Mouse (Mus musculus): ENCODE results near the gene Bcl6.

Bcl6 gene

DNA sequence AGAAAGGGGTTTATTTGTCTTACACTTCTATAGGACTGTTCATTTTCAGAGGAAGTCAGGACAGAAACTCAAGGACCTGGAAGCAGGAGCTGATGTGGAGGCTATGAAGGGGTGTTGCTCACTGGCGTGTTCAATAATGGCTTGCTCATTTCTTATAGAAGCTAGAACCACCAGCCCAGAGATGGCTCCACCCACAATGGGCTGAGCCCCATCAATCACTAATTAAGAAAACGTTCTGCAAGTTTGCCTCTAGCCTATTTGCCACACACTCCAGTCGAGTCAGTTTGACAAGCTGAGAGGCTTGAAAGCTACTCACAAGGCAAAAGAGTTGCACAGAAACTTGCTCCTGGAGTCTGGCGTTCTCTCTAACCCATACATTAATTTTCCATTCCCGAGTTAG is 67.0 kb downstream of the Bcl6 start:
- no peak for DNase-seq (ENCODE audit: low spot score)

DNA sequence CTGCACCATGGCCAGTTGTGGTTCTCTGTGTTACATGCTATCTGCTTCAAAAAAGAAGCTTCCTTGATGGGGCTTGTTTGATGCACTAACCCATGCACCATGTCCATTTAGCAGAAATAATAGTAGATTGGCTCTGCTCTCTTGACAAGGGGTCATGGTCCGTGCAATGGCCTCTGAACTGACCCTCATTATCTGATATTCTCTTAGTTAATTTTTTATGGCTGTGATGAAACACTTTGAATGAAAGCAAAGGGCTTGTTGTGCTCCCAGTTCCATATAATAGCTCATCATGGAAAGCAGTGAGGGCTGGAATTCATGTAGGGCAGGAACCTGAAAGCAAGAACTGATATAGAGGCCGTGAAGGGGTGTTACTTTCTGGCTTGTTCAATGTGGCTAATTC is 69.2 kb downstream of the Bcl6 start:
- no peak for DNase-seq (ENCODE audit: low spot score)
